18 mouse cellular contexts compared by ENCODE assay signal in the genomic region with DNA sequence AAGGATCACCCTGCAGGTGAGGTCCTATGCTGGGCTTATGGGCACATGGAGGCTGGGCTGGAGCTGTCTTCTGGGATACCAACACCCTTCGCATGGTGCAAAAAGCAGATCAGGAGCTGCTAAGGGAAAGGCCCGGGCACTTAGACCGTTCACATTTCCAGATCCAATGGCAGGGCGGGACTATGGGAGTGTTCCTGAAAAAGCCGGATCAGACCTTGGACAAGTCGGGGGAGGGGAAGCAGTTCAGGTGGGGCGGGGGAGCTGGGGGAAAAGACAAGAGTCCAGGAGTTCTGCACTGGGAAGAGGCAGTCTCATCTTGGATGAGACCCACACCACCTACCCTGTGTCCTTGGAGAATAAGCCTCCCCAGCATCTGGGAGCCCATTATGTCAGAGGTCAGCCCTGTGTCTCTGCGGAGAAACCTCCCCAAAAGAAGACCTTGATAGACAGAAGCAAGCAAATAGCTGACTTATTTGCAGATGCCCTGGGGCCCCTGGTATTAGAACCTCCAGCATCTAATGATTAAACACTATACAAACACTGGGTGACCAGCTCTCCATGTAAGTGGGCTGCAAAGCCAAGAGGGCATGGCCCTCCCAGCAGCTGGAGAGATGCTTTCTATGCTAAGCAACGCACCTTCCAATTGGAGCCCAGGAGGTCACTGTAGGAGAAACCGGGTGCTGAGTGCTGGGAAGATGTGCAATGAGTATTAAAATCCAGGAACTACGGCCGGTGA.
DNase-seq lines count a peak whose midpoint lies in the region; ATAC-seq and TF ChIP-seq lines count a peak whose summit lies in the region.
"Had no signal": no experiment of that assay in that cellular context is flagged by ENCODE, and none has a peak within 500 bp of the region (broad histone marks: within the 10 kb centered on the region; RNA-seq: fewer than 3 reads in every experiment).

No protein-coding gene starts in this region.

- no peaks in the 10 kb centered on the region for H3K9me3 ChIP-seq in heart, embryonic 12.5 days (replicated peaks)
- no peaks in the 10 kb centered on the region for H3K9me3 ChIP-seq in lung, embryonic 16.5 days (ENCODE audit: control insufficient read depth, low read length)
- H3K9me3 ChIP-seq in midbrain, embryonic 11.5 days (ENCODE audit: control insufficient read depth, low read length), result no peaks in the 10 kb centered on the region
- H3K9me3 ChIP-seq: midbrain, embryonic 12.5 days had no signal

- WGBS in heart, embryonic 12.5 days, result 70% methylated on average over 12 of the region's 12 CpGs
- WGBS in lung, embryonic 16.5 days, result 57% methylated on average over 12 of the region's 12 CpGs
- WGBS in liver, adult 2 months, result 25% methylated on average over 12 of the region's 12 CpGs
- 73% methylated on average over 12 of the region's 12 CpGs for WGBS in midbrain, embryonic 11.5 days

- no peak for TF ChIP-seq POLR2A in liver, adult 2 months (IDR thresholded peaks at IDR 0.05; ENCODE audit: extremely low read depth, insufficient read depth, low read length)

- peaks cover 75% of the 10 kb centered on the region for H3K4me1 ChIP-seq in heart, embryonic 12.5 days (replicated peaks)
- H3K4me1 ChIP-seq in lung, embryonic 16.5 days (replicated peaks; ENCODE audit: control insufficient read depth, insufficient read depth, low read length), result no peaks in the 10 kb centered on the region; the same call in 1 of the 2 replicates
- peaks cover 24% of the 10 kb centered on the region for H3K4me1 ChIP-seq in liver, adult 2 months (ENCODE audit: control insufficient read depth, insufficient read depth, low read length)
- H3K4me1 ChIP-seq in midbrain, embryonic 11.5 days (ENCODE audit: control insufficient read depth, insufficient read depth, low read length), result peaks cover 14% of the 10 kb centered on the region

- H3K27ac ChIP-seq in heart, embryonic 12.5 days (ENCODE audit: poor library complexity, severe bottlenecking), result peak overlapping the region; percentile 26; the same call in 1 of the 2 replicates
- no peak overlapping the region for H3K27ac ChIP-seq in lung, embryonic 16.5 days (ENCODE audit: low read length)
- peak overlapping the region; percentile 86 for H3K27ac ChIP-seq in liver, adult 2 months (replicated peaks; ENCODE audit: insufficient read depth, low read depth, low read length)
- no peak overlapping the region for H3K27ac ChIP-seq in midbrain, embryonic 11.5 days (ENCODE audit: low read depth, low read length)
- H3K27ac ChIP-seq: midbrain, embryonic 12.5 days had no signal

- no peak for ATAC-seq in heart, embryonic 12.5 days (ENCODE audit: insufficient number of reproducible peaks, low FRiP score)
- ATAC-seq in lung, embryonic 16.5 days (ENCODE audit: low read depth), result 0 out of 2 replicates have a peak, but pooled peaks have one; percentile 6
- no peak for ATAC-seq in midbrain, embryonic 11.5 days (ENCODE audit: low FRiP score)

- no peak overlapping the region for H3K4me2 ChIP-seq in heart, embryonic 12.5 days
- no peak overlapping the region for H3K4me2 ChIP-seq in lung, embryonic 16.5 days (ENCODE audit: low read depth, low read length)
- no peak overlapping the region for H3K4me2 ChIP-seq in midbrain, embryonic 11.5 days
- H3K4me2 ChIP-seq: midbrain, embryonic 12.5 days had no signal

- no peak for DNase-seq in heart, postnatal 25 days (ENCODE audit: low spot score)
- no peak for DNase-seq in lung, postnatal 10 days
- DNase-seq in liver, adult 2 months (ENCODE audit: extremely low read depth, low read depth, low spot score), result peak; percentile 95
- peak; percentile 86 for DNase-seq in yolk sac, embryonic 10.5 days (ENCODE audit: low spot score)
- DNase-seq in gastrocnemius, postnatal 14 days, result no peak
- DNase-seq in midbrain, embryonic 11.5 days (ENCODE audit: low spot score, missing footprints), result no peak
- DNase-seq: adrenal gland, postnatal 25 days; B cell, adult 2 months; cerebellum, adult 9-11 months; embryo, embryonic 11 days; heart, postnatal 4 days; layer of hippocampus, postnatal 36 days; lung, postnatal 36 days; thymus, postnatal 4 days had no signal

- no peak overlapping the region for H3K4me3 ChIP-seq in heart, embryonic 12.5 days
- H3K4me3 ChIP-seq in lung, embryonic 16.5 days (ENCODE audit: low read length), result no peak overlapping the region
- H3K4me3 ChIP-seq in liver, adult 2 months (ENCODE audit: insufficient read depth, low read depth, low read length), result no peak overlapping the region
- H3K4me3 ChIP-seq in midbrain, embryonic 11.5 days (ENCODE audit: low read depth, low read length), result no peak overlapping the region
- H3K4me3 ChIP-seq: midbrain, embryonic 12.5 days had no signal

- no peaks in the 10 kb centered on the region for H3K36me3 ChIP-seq in heart, embryonic 12.5 days
- no peaks in the 10 kb centered on the region for H3K36me3 ChIP-seq in lung, embryonic 16.5 days (ENCODE audit: control insufficient read depth, insufficient read depth, low read length)
- H3K36me3 ChIP-seq in liver, adult 2 months (ENCODE audit: control insufficient read depth, insufficient read depth, low read length), result no peaks in the 10 kb centered on the region; the same call in 1 of the 2 replicates
- H3K36me3 ChIP-seq in midbrain, embryonic 11.5 days (ENCODE audit: control insufficient read depth, insufficient read depth, low read length), result no peaks in the 10 kb centered on the region; the same call in 1 of the 2 replicates
- H3K36me3 ChIP-seq: G1E had no signal

- peaks cover 17% of the 10 kb centered on the region; the same call in 1 of the 2 replicates for H3K79me2 ChIP-seq in liver, adult 2 months (ENCODE audit: control insufficient read depth, insufficient read depth, low read length)

- 0 out of 2 replicates have a peak overlapping the region, but pooled peaks have one; percentile 20 for H3K9ac ChIP-seq in heart, embryonic 12.5 days
- H3K9ac ChIP-seq in lung, embryonic 16.5 days (ENCODE audit: low read length), result no peak overlapping the region
- peak overlapping the region; percentile 52 for H3K9ac ChIP-seq in liver, adult 2 months (ENCODE audit: low read depth, low read length)
- no peak overlapping the region for H3K9ac ChIP-seq in midbrain, embryonic 11.5 days (ENCODE audit: low read length)
- H3K9ac ChIP-seq: midbrain, embryonic 12.5 days had no signal

- intact Hi-C loops in heart, postnatal 25 days (cut with DNase I), result loop anchor here (5.0 kb wide), 1 partner anchor 46 kb away; no protein-coding TSS in a partner anchor
- intact Hi-C loops in gastrocnemius, postnatal 14 days (cut with DNase I; ENCODE audit: low total_unique reads), result no loop called here

- no peak for TF ChIP-seq CTCF in liver, adult 2 months (IDR thresholded peaks at IDR 0.05; ENCODE audit: low read depth, low read length)

- no peaks in the 10 kb centered on the region for H3K27me3 ChIP-seq in heart, embryonic 12.5 days (replicated peaks)
- no peaks in the 10 kb centered on the region for H3K27me3 ChIP-seq in lung, embryonic 16.5 days (ENCODE audit: control insufficient read depth, insufficient read depth, low read depth, low read length)
- no peaks in the 10 kb centered on the region for H3K27me3 ChIP-seq in liver, adult 2 months (ENCODE audit: control insufficient read depth, insufficient read depth, low read length)
- no peaks in the 10 kb centered on the region for H3K27me3 ChIP-seq in midbrain, embryonic 11.5 days (ENCODE audit: control insufficient read depth, insufficient read depth, low read length)
- H3K27me3 ChIP-seq: midbrain, embryonic 12.5 days had no signal

Comparison
In these comparisons a context has a peak if more than half of its experiments do, and no peak if none do; other contexts are left out.
1. H3K27ac ChIP-seq: peak in heart, embryonic 12.5 days (single experiment) and liver, adult 2 months (single experiment); none in lung, embryonic 16.5 days (single experiment) and midbrain, embryonic 11.5 days (single experiment).
2. H3K9ac ChIP-seq: peak in heart, embryonic 12.5 days (single experiment) and liver, adult 2 months (single experiment); none in lung, embryonic 16.5 days (single experiment) and midbrain, embryonic 11.5 days (single experiment).
3. DNase-seq: peak in liver, adult 2 months (single experiment) and yolk sac, embryonic 10.5 days (single experiment); none in heart, postnatal 25 days (single experiment), lung, postnatal 10 days (single experiment), gastrocnemius, postnatal 14 days (single experiment) and midbrain, embryonic 11.5 days (single experiment).